Mouse (Mus musculus) midbrain, embryonic 14.5 days (tissue): ENCODE measurements around the gene Wwp2. TPM values are rescaled to one million over a fixed set of nuclear protein-coding genes. Genes with fewer than 3 reads are reported as not detected.

Source experiments
- ATAC-seq: fragments of 200-750 bp; cut with Nextera tagmentation; 2 replicates; pipeline ENCODE4 v1.8.0; 2017; ENCODE audit warnings: moderate number of reproducible peaks, moderate library complexity; ENCODE audit not compliant: low FRiP score, low TSS enrichment
- DNase-seq: peaks from one replicate; pipeline ENCODE4 v3.0.0-alpha.2; 2015
- H3K27ac ChIP-seq: fragments of 300-500 bp; sonication (generic); replicated peaks from 2 replicates; pipeline ENCODE4 v1.5.1; 2014; ENCODE audit warnings: mild to moderate bottlenecking, low read depth, low read length, moderate library complexity
- H3K27me3 ChIP-seq: fragments of 300-500 bp; sonication (generic); 2 replicates; pipeline ENCODE4 v1.6.1; 2014; ENCODE audit warnings: low read length, control low read depth, mixed read lengths; ENCODE audit not compliant: control insufficient read depth, insufficient read depth
- H3K36me3 ChIP-seq: fragments of 300-500 bp; sonication (generic); 2 replicates; pipeline ENCODE4 v1.6.1; 2014; ENCODE audit warnings: low read length, control low read depth; ENCODE audit not compliant: control insufficient read depth, insufficient read depth
- H3K4me1 ChIP-seq: fragments of 300-500 bp; sonication (generic); 2 replicates; pipeline ENCODE4 v1.6.1; 2014; ENCODE audit warnings: mild to moderate bottlenecking, antibody characterized with exemption, low read length, control low read depth; ENCODE audit not compliant: control insufficient read depth, insufficient read depth
- H3K4me2 ChIP-seq: fragments of 300-500 bp; sonication (generic); 2 replicates; pipeline ENCODE4 v1.6.1; 2014; ENCODE audit warnings: mild to moderate bottlenecking, low read length, moderate library complexity
- H3K4me3 ChIP-seq: fragments of 300-500 bp; sonication (generic); replicated peaks from 2 replicates; pipeline ENCODE4 v1.5.1; 2014; ENCODE audit warnings: low read depth, low read length
- H3K9ac ChIP-seq: fragments of 300-500 bp; sonication (generic); replicated peaks from 2 replicates; pipeline ENCODE4 v1.6.1; 2014; ENCODE audit warnings: mild to moderate bottlenecking, low read length, moderate library complexity
- H3K9me3 ChIP-seq: fragments of 300-500 bp; sonication (generic); 2 replicates; pipeline ENCODE4 v1.6.1; 2016; ENCODE audit warnings: low read length, control low read depth, mixed read lengths; ENCODE audit not compliant: control insufficient read depth
- whole genome bisulfite sequencing: fragments of 180-500 bp; shearing (Covaris S2); extraction: QIAGEN DNeasy Blood & Tissue Kit; methylation state at CpG from one replicate; pipeline ENCODE4 v1.1.7; 2014; 5-methylcytosine and 5-hydroxymethylcytosine counted together
- polyA plus RNA-seq: library from polyadenylated mRNA; unstranded; fragments of >200 nt; fragmentation: Nextera tagmentation; extraction: Ambion mirVana; gene quantifications from 2 replicates; pipeline ENCODE4 v1.2.1, GENCODE M21; 2014

Wwp2 gene
- polyA plus RNA-seq, 1 experiment from 2014 or later: 50.5 TPM

DNA sequence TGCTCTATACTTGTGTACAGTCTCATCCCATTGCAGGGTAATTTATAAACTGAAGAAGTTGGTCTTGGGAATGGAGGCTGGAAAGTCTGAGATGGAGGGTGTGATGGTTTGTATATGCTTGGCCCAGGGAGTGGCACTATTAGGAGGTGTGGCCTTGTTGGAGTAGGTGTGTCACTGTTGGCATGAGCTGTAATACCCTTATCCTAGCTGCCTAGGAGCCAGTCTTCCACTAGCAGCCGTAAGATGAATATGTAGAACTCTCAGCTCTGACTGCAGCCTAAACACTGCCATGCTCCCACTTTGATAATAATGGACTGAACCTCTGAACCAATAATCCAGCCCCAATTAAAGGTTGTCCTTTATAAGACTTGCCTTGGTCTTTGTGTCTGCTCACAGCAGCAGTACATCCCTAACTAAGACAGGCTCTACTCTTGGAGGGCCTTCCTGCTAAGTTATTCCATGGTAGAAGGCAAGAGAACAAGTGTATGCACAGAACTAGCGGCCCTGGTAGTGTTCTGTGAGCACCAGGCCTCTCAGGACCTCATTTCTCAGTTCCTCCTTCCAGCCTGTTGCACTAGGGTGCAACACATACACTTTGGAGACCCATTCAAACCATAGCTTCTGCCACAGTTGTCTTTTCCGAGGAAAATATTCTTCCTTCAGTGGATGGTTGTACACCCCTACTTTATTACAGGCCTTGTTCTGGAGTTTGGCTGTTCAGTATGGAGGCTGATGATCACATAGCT lies 3.9 kb downstream of the Wwp2 start:
- whole genome bisulfite sequencing: 92% methylated on average over 3 of the region's 3 CpGs
- no peak overlapping the region for H3K4me3 ChIP-seq
- ATAC-seq (no peak), DNase-seq (no peak)
- no peaks in the 10 kb centered on the region for H3K27me3 ChIP-seq
- H3K27ac ChIP-seq: no peak overlapping the region
- no peak overlapping the region for H3K9ac ChIP-seq
- no peaks in the 10 kb centered on the region for H3K36me3 ChIP-seq
- H3K9me3 ChIP-seq: no peaks in the 10 kb centered on the region
- H3K4me1 ChIP-seq: peaks cover 11% of the 10 kb centered on the region; the same call in 1 of the 2 replicates
- H3K4me2 ChIP-seq: no peak overlapping the region

GRCm38 (mm10) chr8:107444626-107445025 lies 8.5 kb downstream of the Wwp2 start:
- 87% methylated on average over 3 of the region's 3 CpGs for WGBS
- Histone ChIP-seq H3K27ac (no peak overlapping the region), H3K27me3 (no peaks in the 10 kb centered on the region), H3K4me2 (no peak overlapping the region), H3K4me1 (no peaks in the 10 kb centered on the region), H3K9me3 (no peaks in the 10 kb centered on the region), H3K4me3 (no peak overlapping the region), H3K36me3 (no peaks in the 10 kb centered on the region), H3K9ac (no peak overlapping the region)
- ATAC-seq: no peak
- DNase-seq: no peak

- Histone ChIP-seq H3K4me3 (no peak overlapping the region), H3K36me3 (0 out of 2 replicates have a peak, but pooled peaks cover under 1% of the 10 kb centered on the region), H3K4me2 (no peak overlapping the region), H3K9ac (no peak overlapping the region), H3K4me1 (no peaks in the 10 kb centered on the region), H3K27me3 (no peaks in the 10 kb centered on the region), H3K9me3 (no peaks in the 10 kb centered on the region), H3K27ac (no peak overlapping the region)
- DNase-seq (no peak), ATAC-seq (no peak)
These were observed 11.5 kb downstream of the Wwp2 start for GRCm38 (mm10) chr8:107447713-107448112.

DNA sequence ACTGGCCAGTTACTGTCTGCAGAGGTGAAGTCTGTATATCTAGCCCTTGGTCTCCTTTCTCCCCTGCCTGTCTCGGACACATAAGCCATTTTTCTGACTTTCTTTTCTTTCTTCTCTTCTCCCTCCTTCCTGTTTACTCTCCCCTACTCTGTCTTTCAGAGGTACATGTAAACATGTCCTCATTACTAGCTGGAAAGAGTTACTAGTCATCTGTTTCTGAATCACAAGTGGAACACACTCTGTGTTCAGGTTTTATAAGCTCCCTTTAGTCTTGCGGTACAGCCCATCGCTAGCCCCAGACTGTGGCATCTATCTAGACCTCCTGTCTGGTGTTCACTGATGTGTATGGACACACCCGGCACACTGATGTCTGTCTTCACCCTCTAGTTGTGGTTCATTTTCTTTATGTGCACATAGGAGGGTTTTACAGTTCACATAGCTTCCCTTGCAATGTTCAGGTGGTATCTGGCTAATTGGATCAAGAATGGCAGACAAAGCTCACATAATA lies 12.3 kb downstream of the Wwp2 start:
- DNase-seq: no peak

GRCm38 (mm10) chr8:107449130-107449529 lies 13.0 kb downstream of the Wwp2 start:
- no peak for DNase-seq
- H3K9ac ChIP-seq: no peak overlapping the region
- no peaks in the 10 kb centered on the region for H3K9me3 ChIP-seq
- no peak overlapping the region for H3K27ac ChIP-seq
- H3K4me3 ChIP-seq: no peak overlapping the region
- H3K4me1 ChIP-seq: no peaks in the 10 kb centered on the region
- H3K4me2 ChIP-seq: no peak overlapping the region
- peaks cover 12% of the 10 kb centered on the region for H3K36me3 ChIP-seq
- WGBS: 25% methylated on average over 8 of the region's 8 CpGs
- no peak for ATAC-seq
- no peaks in the 10 kb centered on the region for H3K27me3 ChIP-seq

More for the DNA sequence above, 12.3 kb downstream of the Wwp2 start:
- Histone ChIP-seq H3K27ac (no peak overlapping the region), H3K4me3 (no peak overlapping the region), H3K4me1 (no peaks in the 10 kb centered on the region), H3K27me3 (no peaks in the 10 kb centered on the region), H3K4me2 (no peak overlapping the region), H3K9me3 (no peaks in the 10 kb centered on the region), H3K36me3 (peaks cover 7% of the 10 kb centered on the region; the same call in 1 of the 2 replicates), H3K9ac (no peak overlapping the region)
- no peak for ATAC-seq
- 60% methylated on average over 4 of the region's 4 CpGs for WGBS

DNA sequence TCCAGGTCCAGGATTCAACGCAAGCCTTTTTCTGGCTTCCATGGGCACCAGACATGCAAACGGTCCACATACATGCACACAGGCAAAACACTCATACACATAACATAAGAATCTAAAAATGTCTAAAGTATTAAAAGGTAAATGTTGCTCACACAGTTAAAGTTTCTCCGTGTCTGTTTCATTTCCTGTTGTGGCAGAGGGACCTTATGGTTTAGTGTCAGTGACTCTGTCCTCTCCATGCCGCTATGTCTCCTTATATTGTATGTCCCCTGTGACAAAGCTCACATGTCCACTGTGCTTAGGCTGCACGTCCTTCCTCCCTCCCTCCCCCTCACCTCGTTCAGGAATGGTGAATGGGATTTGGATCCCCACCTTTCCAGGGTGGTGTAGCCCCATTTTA lies 13.5 kb downstream of the Wwp2 start:
- Histone ChIP-seq H3K4me2 (no peak overlapping the region), H3K27me3 (no peaks in the 10 kb centered on the region), H3K4me1 (no peaks in the 10 kb centered on the region), H3K27ac (no peak overlapping the region), H3K36me3 (peaks cover 12% of the 10 kb centered on the region), H3K9me3 (no peaks in the 10 kb centered on the region), H3K9ac (no peak overlapping the region), H3K4me3 (no peak overlapping the region)
- 78% methylated on average over 6 of the region's 6 CpGs for WGBS
- ATAC-seq: no peak
- no peak for DNase-seq

DNA sequence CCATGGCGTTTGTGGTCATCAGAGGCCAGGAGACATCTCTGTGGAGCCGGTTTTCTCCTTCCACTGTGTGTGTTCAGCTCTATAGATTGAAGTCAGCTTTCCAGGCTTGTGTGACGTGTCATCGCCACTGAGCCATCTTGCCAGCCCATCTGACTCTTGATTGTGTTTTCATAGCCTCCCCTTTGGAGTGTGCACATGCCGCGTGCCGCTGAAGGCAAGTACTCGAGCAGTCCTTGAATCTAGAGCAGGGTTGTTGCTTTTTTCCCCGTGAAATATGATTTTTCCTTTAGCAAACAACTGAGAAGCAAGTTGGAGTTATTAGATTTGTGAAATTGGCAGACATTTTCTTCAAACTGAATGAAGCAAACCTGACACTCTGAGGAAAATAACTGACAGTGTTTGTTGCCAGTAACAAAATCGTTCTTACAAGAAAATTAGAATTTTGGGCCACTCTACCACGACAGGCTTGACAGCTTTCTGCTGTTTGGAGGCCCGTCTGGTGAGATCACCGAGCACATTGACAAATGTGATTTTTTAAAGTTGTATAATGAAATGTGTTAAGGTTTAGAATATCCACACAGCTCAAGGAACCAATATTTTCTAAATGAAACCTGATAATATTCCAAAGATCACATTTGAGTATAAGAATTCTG lies 15.4 kb downstream of the Wwp2 start:
- no peak for ATAC-seq
- no peak overlapping the region for H3K9ac ChIP-seq
- H3K4me2 ChIP-seq: no peak overlapping the region
- H3K27me3 ChIP-seq: no peaks in the 10 kb centered on the region
- H3K4me1 ChIP-seq: no peaks in the 10 kb centered on the region
- peaks cover 18% of the 10 kb centered on the region for H3K36me3 ChIP-seq
- no peak for DNase-seq
- no peak overlapping the region for H3K27ac ChIP-seq
- 93% methylated on average over 13 of the region's 13 CpGs for WGBS
- H3K4me3 ChIP-seq: no peak overlapping the region
- H3K9me3 ChIP-seq: no peaks in the 10 kb centered on the region

GRCm38 (mm10) chr8:107453386-107453785 lies 17.2 kb downstream of the Wwp2 start:
- Histone ChIP-seq H3K4me3 (no peak overlapping the region), H3K36me3 (peaks cover 28% of the 10 kb centered on the region), H3K4me1 (no peaks in the 10 kb centered on the region), H3K27ac (no peak overlapping the region), H3K9me3 (no peaks in the 10 kb centered on the region), H3K9ac (no peak overlapping the region), H3K27me3 (no peaks in the 10 kb centered on the region), H3K4me2 (no peak overlapping the region)
- DNase-seq: no peak
- 95% methylated on average over 11 of the region's 11 CpGs for WGBS
- no peak for ATAC-seq

- WGBS: 10% methylated on average over 3 of the region's 3 CpGs
- no peaks in the 10 kb centered on the region for H3K27me3 ChIP-seq
- H3K9ac ChIP-seq: no peak overlapping the region
- H3K9me3 ChIP-seq: no peaks in the 10 kb centered on the region
- H3K4me2 ChIP-seq: no peak overlapping the region
- no peak for ATAC-seq
- H3K27ac ChIP-seq: no peak overlapping the region
- peaks cover 44% of the 10 kb centered on the region for H3K36me3 ChIP-seq
- no peaks in the 10 kb centered on the region for H3K4me1 ChIP-seq
- DNase-seq: peak; percentile 70
- no peak overlapping the region for H3K4me3 ChIP-seq
These were observed 19.1 kb downstream of the Wwp2 start for GRCm38 (mm10) chr8:107455268-107455667.
